Mouse (Mus musculus) ES-E14 (cell line): ENCODE data around the gene Loxl3. TPM values are rescaled to one million over a fixed set of nuclear protein-coding genes. Genes with fewer than 3 reads are reported as not detected.

Experiments used
- DNase-seq: peaks from one replicate; pipeline ENCODE4 v3.0.0-alpha.2; 2013; ENCODE audit warnings: low read depth, low spot score
- H3K27ac ChIP-seq: 2 replicates; pipeline ENCODE4 v1.5.1; 2012; ENCODE audit warnings: low read depth, mild to moderate bottlenecking, low read length, moderate library complexity, mixed read lengths; ENCODE audit not compliant: poor library complexity, insufficient read depth, severe bottlenecking
- H3K36me3 ChIP-seq: 2 replicates; pipeline ENCODE4 v1.6.1; 2012; ENCODE audit warnings: mild to moderate bottlenecking, low read length, moderate library complexity, mixed read lengths; ENCODE audit not compliant: control insufficient read depth, poor library complexity, insufficient read depth, severe bottlenecking
- H3K4me1 ChIP-seq, 2 experiments: fragments of 150-350 bp in 1 of 2; sonication (generic) in 1 of 2; 2 replicates each; pipeline ENCODE4 v1.6.1; 2012; ENCODE audit warnings: low read length in 2 of 2, mild to moderate bottlenecking in 1 of 2, mixed read lengths in 1 of 2; ENCODE audit not compliant: control insufficient read depth in 2 of 2, insufficient read depth in 2 of 2, poor library complexity in 1 of 2
- H3K4me3 ChIP-seq, 2 experiments: fragments of 150-350 bp in 1 of 2; sonication (generic) in 1 of 2; 2 replicates each; pipeline ENCODE4 v1.5.1; 2012; ENCODE audit warnings: low read length in 2 of 2, low read depth in 1 of 2, mild to moderate bottlenecking in 1 of 2, mixed read lengths in 1 of 2; ENCODE audit not compliant: insufficient read depth in 1 of 2, poor library complexity in 1 of 2, severe bottlenecking in 1 of 2
- H3K9ac ChIP-seq: 2 replicates; pipeline ENCODE4 v1.6.1; 2012; ENCODE audit warnings: low read depth, mild to moderate bottlenecking, low read length, mixed read lengths; ENCODE audit not compliant: poor library complexity, insufficient read depth, severe bottlenecking
- H3K9me3 ChIP-seq: fragments of 150-350 bp; sonication (generic); 2 replicates; pipeline ENCODE4 v1.6.1; 2012; ENCODE audit warnings: low read depth, mild to moderate bottlenecking, low read length; ENCODE audit not compliant: control insufficient read depth, insufficient read depth
- CHD2 ChIP-seq: IDR thresholded peaks from 2 replicates; pipeline ENCODE4 v1.6.1; 2014; ENCODE audit warnings: mild to moderate bottlenecking, low read depth, low read length, inconsistent platforms
- HCFC1 ChIP-seq: IDR thresholded peaks from 2 replicates; pipeline ENCODE4 v1.6.1; 2012; ENCODE audit warnings: low read length, inconsistent platforms, borderline replicate concordance; ENCODE audit not compliant: insufficient read depth
- MAFK ChIP-seq: IDR thresholded peaks from 2 replicates; pipeline ENCODE4 v1.6.1; 2014; ENCODE audit warnings: mild to moderate bottlenecking, low read depth, low read length, inconsistent platforms; ENCODE audit not compliant: insufficient read depth
- ZC3H11A ChIP-seq: IDR thresholded peaks from 2 replicates; pipeline ENCODE4 v1.6.1; 2012; ENCODE audit warnings: low read depth, mild to moderate bottlenecking, inconsistent platforms, low read length, borderline replicate concordance
- ZNF384 ChIP-seq: IDR thresholded peaks from 2 replicates; pipeline ENCODE4 v1.6.1; 2012; ENCODE audit warnings: low read depth, low read length, inconsistent platforms
- in situ Hi-C, 2 experiments: fragments of 600-800 bp; cut with MboI; formaldehyde crosslinking; loops; one replicate each; pipeline ENCODE4 v1.15.1; 2025; ENCODE audit warnings: low sequenced_read_pairs in 2 of 2, inconsistent platforms in 1 of 2; ENCODE audit not compliant: unreplicated experiment in 2 of 2
- total RNA-seq: library from RNA; depleted of rRNA; stranded (reverse); fragments of 300-350 nt; gene quantifications from 2 replicates; pipeline ENCODE4 v1.2.3, GENCODE M21; 2012

The Loxl3 gene
- total RNA-seq, 1 experiment, result 2.3 TPM

- no peaks in the 10 kb centered on the region for H3K9me3 ChIP-seq
- H3K9ac ChIP-seq, result no peak overlapping the region
- H3K27ac ChIP-seq, result no peak overlapping the region
- H3K4me3 ChIP-seq, result no peak overlapping the region
- no peak for DNase-seq
- no peaks in the 10 kb centered on the region for H3K36me3 ChIP-seq
- H3K4me1 ChIP-seq, result peaks cover 0 to 1% of the 10 kb centered on the region in 2 experiments; a peak in 1 of 4 replicates
- in situ Hi-C loops, result loop anchor here (25.0 kb wide), 2 partner anchors 646 to 1521 kb away; partner anchors contain the start of genes Cyp26b1 (in 1 of the 2) and Vax2 (in 1 of the 2)
- TF ChIP-seq ZC3H11A (no peak), ZNF384 (no peak), CHD2 (no peak), HCFC1 (no peak), MAFK (no peak)
These were observed 32.0 kb downstream of the Loxl3 start for GRCm38 (mm10) chr6:83065995-83066394.

- no peak overlapping the region for H3K4me3 ChIP-seq
- in situ Hi-C loops, result loop anchor here (25.0 kb wide), 2 partner anchors 646 to 1521 kb away; partner anchors contain the start of genes Cyp26b1 (in 1 of the 2) and Vax2 (in 1 of the 2)
- no peak for DNase-seq
These were observed 32.5 kb downstream of the Loxl3 start for GRCm38 (mm10) chr6:83066441-83066840.

GRCm38 (mm10) chr6:83068221-83068620 is 34.2 kb downstream of the Loxl3 start:
- no peak overlapping the region for H3K27ac ChIP-seq
- no peak overlapping the region for H3K9ac ChIP-seq
- in situ Hi-C loops, result loop anchor here (25.0 kb wide), 2 partner anchors 644 to 1519 kb away; partner anchors contain the start of genes Cyp26b1 (in 1 of the 2) and Vax2 (in 1 of the 2)
- no peaks in the 10 kb centered on the region for H3K9me3 ChIP-seq
- peak overlapping the region in 1 of 2 experiments; percentile 43; a peak in 2 of 4 replicates for H3K4me3 ChIP-seq
- no peak for DNase-seq
- TF ChIP-seq ZC3H11A (no peak), ZNF384 (0 out of 2 replicates have a peak, but pooled peaks have one; percentile 32)
- H3K4me1 ChIP-seq, result peaks cover 0 to 3% of the 10 kb centered on the region in 2 experiments; a peak in 1 of 4 replicates
- no peaks in the 10 kb centered on the region for H3K36me3 ChIP-seq

More at GRCm38 (mm10) chr6:83066441-83066840, 32.5 kb downstream of the Loxl3 start:
- Histone ChIP-seq H3K4me1 (peaks cover 0 to 3% of the 10 kb centered on the region in 2 experiments; a peak in 1 of 4 replicates), H3K9ac (no peak overlapping the region), H3K9me3 (no peaks in the 10 kb centered on the region), H3K36me3 (no peaks in the 10 kb centered on the region), H3K27ac (no peak overlapping the region)
- TF ChIP-seq ZC3H11A (no peak), CHD2 (no peak), HCFC1 (no peak), ZNF384 (no peak), MAFK (no peak)

GRCm38 (mm10) chr6:83068706-83069487 is 34.9 kb downstream of the Loxl3 start:
- H3K9ac ChIP-seq, result no peak overlapping the region
- no peak overlapping the region for H3K27ac ChIP-seq
- in situ Hi-C loops, result loop anchor here (25.0 kb wide), 2 partner anchors 643 to 1518 kb away; partner anchors contain the start of genes Cyp26b1 (in 1 of the 2) and Vax2 (in 1 of the 2)

More at GRCm38 (mm10) chr6:83068706-83069487, 34.9 kb downstream of the Loxl3 start:
- no peak for TF ChIP-seq CHD2
- TF ChIP-seq MAFK, result no peak
- no peak for TF ChIP-seq ZC3H11A
- TF ChIP-seq HCFC1, result no peak
- no peak for TF ChIP-seq ZNF384
- Histone ChIP-seq H3K9me3 (no peaks in the 10 kb centered on the region), H3K4me3 (peak overlapping the region; percentile 43 to 62), H3K4me1 (peaks cover 0 to 3% of the 10 kb centered on the region in 2 experiments; a peak in 1 of 4 replicates), H3K36me3 (no peaks in the 10 kb centered on the region)
- DNase-seq, result no peak
